ENCODE assay signal across 8 mouse cellular contexts in the genomic region with DNA sequence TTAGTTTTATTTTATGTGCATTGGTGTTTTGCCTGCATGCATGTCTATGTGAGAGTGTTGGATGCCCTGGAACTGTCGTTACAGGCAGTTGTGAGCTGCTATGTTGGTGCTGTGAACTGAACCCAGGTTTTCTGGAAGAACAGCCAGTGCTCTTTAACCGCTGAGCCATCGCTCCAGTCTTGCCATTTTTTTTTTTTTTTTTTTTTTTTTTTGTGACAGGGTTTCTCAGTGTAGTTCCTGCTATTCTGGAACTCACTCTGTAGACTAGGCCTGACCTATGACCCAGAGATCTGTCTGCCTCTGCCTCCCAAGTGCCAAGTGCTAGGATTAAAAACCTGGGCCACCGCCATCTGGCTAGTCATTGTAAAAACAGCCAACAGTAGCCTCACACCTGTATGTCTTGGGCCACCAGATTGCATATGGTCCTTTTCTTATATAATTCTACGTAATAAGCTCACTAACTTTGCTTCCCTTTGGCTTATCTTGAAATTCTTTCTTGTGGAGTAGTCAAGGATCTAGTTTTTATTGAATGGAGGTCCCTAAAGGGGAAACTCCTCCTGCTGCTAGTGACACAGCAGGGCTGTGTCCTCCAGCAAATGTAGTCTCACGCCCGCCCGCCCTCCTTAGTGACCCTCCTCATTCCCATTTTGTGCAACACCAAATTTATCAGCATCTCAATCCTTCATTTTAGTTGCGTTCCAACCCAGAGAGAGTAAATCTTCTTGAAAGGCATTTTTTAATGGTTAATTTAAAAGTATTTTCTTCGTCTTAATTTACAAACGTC. TPM values are rescaled to one million over a fixed set of nuclear protein-coding genes. Genes with fewer than 3 reads are reported as not detected.
DNase-seq lines count a peak whose midpoint lies in the region; ATAC-seq and TF ChIP-seq lines count a peak whose summit lies in the region.

No protein-coding gene starts in this region.

- peak overlapping the region; percentile 81 for H3K27ac ChIP-seq in heart, adult 2 months
- no peak overlapping the region for H3K27ac ChIP-seq in MEL (ENCODE audit: control insufficient read depth, low read depth, low read length)
- H3K27ac ChIP-seq in heart, embryonic 15.5 days = peak overlapping the region; percentile 79
- H3K27ac ChIP-seq in liver, embryonic 15.5 days (replicated peaks) = peak overlapping the region; percentile 53; the same call in 1 of the 2 replicates

- no peak for TF ChIP-seq EP300 in heart, adult 2 months (IDR thresholded peaks at IDR 0.05; ENCODE audit: insufficient read depth, low read depth, low read length)
- no peak for TF ChIP-seq EP300 in MEL (IDR thresholded peaks at IDR 0.05; ENCODE audit: low read depth in 1 of 2, low read length in 2 of 2)

- no peak for TF ChIP-seq POLR2A in heart, adult 2 months (IDR thresholded peaks at IDR 0.05; ENCODE audit: insufficient read depth, low read depth, low read length)
- no peak for TF ChIP-seq POLR2A in MEL (IDR thresholded peaks at IDR 0.05; ENCODE audit: control insufficient read depth in 1 of 2, insufficient read depth in 1 of 2, low read depth in 1 of 2, low read length in 2 of 2, poor library complexity in 1 of 2)

- H3K9me3 ChIP-seq in MEL (replicated peaks; ENCODE audit: insufficient read depth, low read length) = no peaks in the 10 kb centered on the region
- H3K9me3 ChIP-seq in heart, embryonic 15.5 days (replicated peaks) = no peaks in the 10 kb centered on the region
- H3K9me3 ChIP-seq in liver, embryonic 15.5 days (replicated peaks) = no peaks in the 10 kb centered on the region

- peaks cover 9% of the 10 kb centered on the region for H3K4me1 ChIP-seq in heart, adult 2 months (ENCODE audit: control insufficient read depth, insufficient read depth, low read length)
- peaks cover 3 to 16% of the 10 kb centered on the region in 2 experiments for H3K4me1 ChIP-seq in MEL (ENCODE audit: control insufficient read depth in 1 of 2, insufficient read depth in 2 of 2, low read length in 2 of 2)
- H3K4me1 ChIP-seq in heart, embryonic 15.5 days (replicated peaks) = peaks cover 13% of the 10 kb centered on the region
- peaks cover 20% of the 10 kb centered on the region for H3K4me1 ChIP-seq in liver, embryonic 15.5 days (replicated peaks)

- 49% methylated on average over 11 of the region's 11 CpGs for WGBS in heart, adult 2 months
- WGBS in heart, embryonic 15.5 days = 61% methylated on average over 11 of the region's 11 CpGs
- 56% methylated on average over 11 of the region's 11 CpGs for WGBS in liver, embryonic 15.5 days (ENCODE audit: insufficient replicate concordance)

- ATAC-seq in heart, embryonic 15.5 days (replicated peaks; ENCODE audit: insufficient number of reproducible peaks, insufficient read depth, low FRiP score, low read depth) = no peak
- ATAC-seq in liver, embryonic 15.5 days (ENCODE audit: insufficient read depth) = no peak

- H3K36me3 ChIP-seq in heart, adult 2 months (ENCODE audit: control insufficient read depth, insufficient read depth, low read length) = peaks cover 3% of the 10 kb centered on the region; the same call in 1 of the 2 replicates
- H3K36me3 ChIP-seq in MEL (ENCODE audit: control insufficient read depth in 1 of 2, insufficient read depth in 2 of 2, low read length in 2 of 2) = peaks cover 0 to 9% of the 10 kb centered on the region in 2 experiments; a peak in 2 of 4 replicates
- no peaks in the 10 kb centered on the region for H3K36me3 ChIP-seq in heart, embryonic 15.5 days
- no peaks in the 10 kb centered on the region for H3K36me3 ChIP-seq in liver, embryonic 15.5 days (replicated peaks)

- no peak for TF ChIP-seq CTCF in heart, adult 2 months (IDR thresholded peaks at IDR 0.05)
- TF ChIP-seq CTCF in MEL (IDR thresholded peaks at IDR 0.05 in 2 of 3, conservative IDR thresholded peaks at IDR 0.05 in 1 of 3; ENCODE audit: control insufficient read depth in 1 of 3, insufficient read depth in 1 of 3, low read depth in 2 of 3, low read length in 3 of 3, poor library complexity in 1 of 3, severe bottlenecking in 1 of 3) = no peak

- no peaks in the 10 kb centered on the region for H3K27me3 ChIP-seq in heart, adult 2 months (ENCODE audit: control insufficient read depth, insufficient read depth, low read length)
- no peaks in the 10 kb centered on the region; a peak in 1 of 4 replicates for H3K27me3 ChIP-seq in MEL (ENCODE audit: control insufficient read depth in 1 of 2, insufficient read depth in 2 of 2, low read length in 2 of 2)
- no peaks in the 10 kb centered on the region for H3K27me3 ChIP-seq in heart, embryonic 15.5 days
- no peaks in the 10 kb centered on the region for H3K27me3 ChIP-seq in liver, embryonic 15.5 days

- H3K4me3 ChIP-seq in heart, adult 2 months = peak overlapping the region; percentile 20
- H3K4me3 ChIP-seq in MEL (ENCODE audit: control insufficient read depth in 1 of 2, insufficient read depth in 1 of 2, low read depth in 2 of 2, low read length in 2 of 2) = 0 out of 4 replicates have a peak overlapping the region, but pooled peaks of 1 of the 2 experiments have one; percentile 37
- H3K4me3 ChIP-seq in heart, embryonic 15.5 days = no peak overlapping the region
- 0 out of 2 replicates have a peak overlapping the region, but pooled peaks have one; percentile 36 for H3K4me3 ChIP-seq in liver, embryonic 15.5 days (replicated peaks)

- DNase-seq in heart, adult 2 months = no peak
- DNase-seq in heart, postnatal 25 days (ENCODE audit: low spot score) = no peak
- DNase-seq in MEL (ENCODE audit: low read depth, low spot score) = no peak
- no peak for DNase-seq in frontal cortex, postnatal 10 days (ENCODE audit: low spot score in 2 of 2)
- no peak for DNase-seq in T-cell, adult 2 months (ENCODE audit: low spot score)
- no peak for DNase-seq in right cerebral cortex, adult 2 months (ENCODE audit: low spot score in 2 of 2)

- no peak for TF ChIP-seq RAD21 in MEL (IDR thresholded peaks at IDR 0.05; ENCODE audit: low read depth, low read length)

- no peaks in the 10 kb centered on the region for H3K79me2 ChIP-seq in heart, adult 2 months (replicated peaks; ENCODE audit: control insufficient read depth, insufficient read depth, low read length)
- H3K79me2 ChIP-seq in MEL (ENCODE audit: control insufficient read depth, insufficient read depth, low read length, poor library complexity) = no peaks in the 10 kb centered on the region; the same call in 1 of the 2 replicates

- no peak overlapping the region for H3K9ac ChIP-seq in heart, adult 2 months (ENCODE audit: low read depth, low read length)
- H3K9ac ChIP-seq in MEL (ENCODE audit: control insufficient read depth, low read depth, low read length, poor library complexity, severe bottlenecking) = no peak overlapping the region
- peak overlapping the region; percentile 10; the same call in 1 of the 2 replicates for H3K9ac ChIP-seq in heart, embryonic 15.5 days
- no peak overlapping the region for H3K9ac ChIP-seq in liver, embryonic 15.5 days

- intact Hi-C loops in heart, adult 2 months (cut with DNase I) = loop anchor here (1.0 kb wide), 1 partner anchor 12 kb away; a partner anchor contains a TSS
- intact Hi-C loops in heart, postnatal 25 days (cut with DNase I) = no loop called here

- peak overlapping the region; percentile 61 for H3K4me2 ChIP-seq in heart, embryonic 15.5 days
- peak overlapping the region; percentile 63 for H3K4me2 ChIP-seq in liver, embryonic 15.5 days

RNA-seq across cellular contexts. Expression of a gene that starts 12.2 kb away (rescaled TPM):
- total RNA-seq in heart, adult 2 months (2021) = 10 to 100 TPM; 22.9 to 26.3 TPM
- 15.2 and 21.8 TPM in 2 replicates for polyA plus RNA-seq in heart, adult 2 months (2012; rRNA removed)
- 10 to 100 TPM; 25.2 to 26.9 TPM for total RNA-seq in heart, postnatal 25 days (2021)
- 55.9 and 58.5 TPM in 2 replicates for total RNA-seq in MEL (2012; rRNA removed)
- 100 to 1,000 TPM; 101 to 115 TPM for polyA plus RNA-seq in MEL (2012; ENCODE audit: insufficient read depth in 1 of 2, insufficient read length in 2 of 2, low read depth in 1 of 2, low replicate concordance in 2 of 2, missing spikeins in 1 of 2)
- 16.7 and 22.6 TPM in 2 replicates for polyA plus RNA-seq in heart, embryonic 15.5 days (2015; fragmentation: Nextera tagmentation; extraction: Ambion mirVana)
- polyA plus RNA-seq in liver, embryonic 15.5 days (2015; fragmentation: Nextera tagmentation; extraction: Ambion mirVana) = 9.2 and 9.9 TPM in 2 replicates

RNA-seq across cellular contexts. Expression of a gene that starts 20.1 kb away (rescaled TPM):
- total RNA-seq in heart, adult 2 months (2021) = 10 to 100 TPM; 16.1 to 16.3 TPM
- polyA plus RNA-seq in heart, adult 2 months (2012; rRNA removed) = 35.0 and 47.5 TPM in 2 replicates
- total RNA-seq in heart, postnatal 25 days (2021) = 10 to 100 TPM; 17.2 to 18.8 TPM
- total RNA-seq in MEL (2012; rRNA removed) = not detected in 2 replicates
- polyA plus RNA-seq in MEL (2012; ENCODE audit: insufficient read depth in 1 of 2, insufficient read length in 2 of 2, low read depth in 1 of 2, low replicate concordance in 2 of 2, missing spikeins in 1 of 2) = under 1 TPM in 1 of 2 experiments, not detected in 1; 0.11 TPM
- polyA plus RNA-seq in heart, embryonic 15.5 days (2015; fragmentation: Nextera tagmentation; extraction: Ambion mirVana) = 10.1 and 12.5 TPM in 2 replicates
- polyA plus RNA-seq in liver, embryonic 15.5 days (2015; fragmentation: Nextera tagmentation; extraction: Ambion mirVana) = 3.7 and 4.8 TPM in 2 replicates

RNA-seq across cellular contexts. Expression of a gene that starts 30.3 kb away (rescaled TPM):
- 10 to 100 TPM; 30.6 to 32.2 TPM for total RNA-seq in heart, adult 2 months (2021)
- polyA plus RNA-seq in heart, adult 2 months (2012; rRNA removed) = 13.9 and 24.9 TPM in 2 replicates
- total RNA-seq in heart, postnatal 25 days (2021) = 10 to 100 TPM; 31.5 to 33.4 TPM
- total RNA-seq in MEL (2012; rRNA removed) = 162 and 175 TPM in 2 replicates
- polyA plus RNA-seq in MEL (2012; ENCODE audit: insufficient read depth in 1 of 2, insufficient read length in 2 of 2, low read depth in 1 of 2, low replicate concordance in 2 of 2, missing spikeins in 1 of 2) = 100 to 1,000 TPM; 107 to 223 TPM
- polyA plus RNA-seq in heart, embryonic 15.5 days (2015; fragmentation: Nextera tagmentation; extraction: Ambion mirVana) = 97.3 and 108 TPM in 2 replicates
- 48.2 and 50.8 TPM in 2 replicates for polyA plus RNA-seq in liver, embryonic 15.5 days (2015; fragmentation: Nextera tagmentation; extraction: Ambion mirVana)

RNA-seq across cellular contexts. Expression of a gene that starts 45.2 kb away (rescaled TPM):
- total RNA-seq in heart, adult 2 months (2021) = 10 to 100 TPM; 60.0 to 71.3 TPM
- 50.7 and 89.1 TPM in 2 replicates for polyA plus RNA-seq in heart, adult 2 months (2012; rRNA removed)
- total RNA-seq in heart, postnatal 25 days (2021) = 10 to 100 TPM; 59.5 to 62.6 TPM
- total RNA-seq in MEL (2012; rRNA removed) = 24.5 and 25.2 TPM in 2 replicates
- polyA plus RNA-seq in MEL (2012; ENCODE audit: insufficient read depth in 1 of 2, insufficient read length in 2 of 2, low read depth in 1 of 2, low replicate concordance in 2 of 2, missing spikeins in 1 of 2) = 10 to 100 TPM in 1 of 2 experiments, not detected in 1; 46.8 TPM
- polyA plus RNA-seq in heart, embryonic 15.5 days (2015; fragmentation: Nextera tagmentation; extraction: Ambion mirVana) = 71.5 and 75.1 TPM in 2 replicates
- 16.2 and 17.8 TPM in 2 replicates for polyA plus RNA-seq in liver, embryonic 15.5 days (2015; fragmentation: Nextera tagmentation; extraction: Ambion mirVana)

RNA-seq across cellular contexts. Expression of a gene that starts 55.9 kb away (rescaled TPM):
- total RNA-seq in heart, adult 2 months (2021) = 1 to 10 TPM in 1 of 2 experiments, under 1 TPM in 1; 0.76 to 1.1 TPM
- 2.2 and 3.7 TPM in 2 replicates for polyA plus RNA-seq in heart, adult 2 months (2012; rRNA removed)
- total RNA-seq in heart, postnatal 25 days (2021) = 1 to 10 TPM in 1 of 2 experiments, under 1 TPM in 1; 0.78 to 1.4 TPM
- 1.4 and 1.9 TPM in 2 replicates for total RNA-seq in MEL (2012; rRNA removed)
- 1 to 10 TPM in 1 of 2 experiments, not detected in 1; 2.8 TPM for polyA plus RNA-seq in MEL (2012; ENCODE audit: insufficient read depth in 1 of 2, insufficient read length in 2 of 2, low read depth in 1 of 2, low replicate concordance in 2 of 2, missing spikeins in 1 of 2)
- 4.8 and 9.4 TPM in 2 replicates for polyA plus RNA-seq in heart, embryonic 15.5 days (2015; fragmentation: Nextera tagmentation; extraction: Ambion mirVana)
- polyA plus RNA-seq in liver, embryonic 15.5 days (2015; fragmentation: Nextera tagmentation; extraction: Ambion mirVana) = 1.5 and 1.7 TPM in 2 replicates
